Mouse (Mus musculus) CD4-positive helper T cell, adult 2 months (primary cell): ENCODE measurements around the gene Mtrr.
A peak's percentile ranks its signal among the peaks of the same experiment; 100 is the strongest.

Experiments
- DNase-seq: peaks from one replicate; pipeline ENCODE4 v3.0.0-alpha.2; 2012; ENCODE audit warnings: low read depth, missing footprints, low spot score

Mtrr gene

GRCm38 (mm10) chr13:68581747-68582516 lies at the start of gene Mtrr, which contains the start of gene Fastkd3:
Gene Mtrr (minus strand): TSS chr13:68582149.
Gene Fastkd3 (plus strand): TSS chr13:68582234.
- peak; percentile 96 for DNase-seq

- DNase-seq, result no peak
Measured at GRCm38 (mm10) chr13:68627041-68627440, 45.1 kb upstream of the Mtrr start.

DNA sequence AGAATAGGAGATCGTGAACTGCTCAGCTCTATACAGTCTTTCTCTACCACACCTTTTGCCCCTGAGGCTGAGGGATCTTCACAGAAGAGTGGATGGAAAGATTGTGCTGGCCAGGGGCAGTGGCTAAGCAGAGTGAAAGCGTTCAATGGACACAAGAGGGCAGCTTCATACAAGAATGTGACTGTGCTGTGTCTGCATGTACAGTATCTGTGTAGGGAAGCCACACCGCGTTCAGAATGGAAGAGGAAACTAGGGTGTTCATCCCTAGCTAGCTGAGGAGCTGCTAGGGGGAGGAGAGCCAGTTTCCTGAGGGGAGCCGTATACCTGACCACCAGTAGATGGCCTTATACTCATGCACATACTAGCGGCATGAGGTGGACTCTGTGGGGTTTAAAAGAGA lies 40.8 kb upstream of the Mtrr start:
- no peak for DNase-seq

- peak; percentile 7 for DNase-seq
Measured at GRCm38 (mm10) chr13:68607652-68608405, 25.9 kb upstream of the Mtrr start.

- no peak for DNase-seq
Measured at GRCm38 (mm10) chr13:68605689-68606126, 23.8 kb upstream of the Mtrr start.

DNA sequence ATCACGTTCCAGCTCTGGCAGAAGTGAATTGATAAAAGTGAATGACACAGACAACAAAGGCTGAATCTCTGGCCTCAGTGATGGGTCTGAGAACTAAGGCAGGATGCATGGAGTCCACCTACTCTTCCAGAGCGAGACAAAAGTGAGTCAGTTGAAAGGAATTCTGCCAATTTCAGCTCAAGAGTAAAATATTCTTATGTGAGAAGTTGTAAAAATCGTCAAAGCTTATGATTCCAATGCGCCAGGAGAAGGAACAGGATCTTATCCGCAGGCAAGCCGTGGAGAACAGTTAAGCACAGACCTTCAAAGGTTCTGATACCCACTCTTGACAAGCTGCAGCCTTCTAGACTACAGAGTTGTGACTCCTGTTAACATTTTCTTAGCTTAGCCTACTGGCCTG lies 21.1 kb upstream of the Mtrr start:
- no peak for DNase-seq

DNA sequence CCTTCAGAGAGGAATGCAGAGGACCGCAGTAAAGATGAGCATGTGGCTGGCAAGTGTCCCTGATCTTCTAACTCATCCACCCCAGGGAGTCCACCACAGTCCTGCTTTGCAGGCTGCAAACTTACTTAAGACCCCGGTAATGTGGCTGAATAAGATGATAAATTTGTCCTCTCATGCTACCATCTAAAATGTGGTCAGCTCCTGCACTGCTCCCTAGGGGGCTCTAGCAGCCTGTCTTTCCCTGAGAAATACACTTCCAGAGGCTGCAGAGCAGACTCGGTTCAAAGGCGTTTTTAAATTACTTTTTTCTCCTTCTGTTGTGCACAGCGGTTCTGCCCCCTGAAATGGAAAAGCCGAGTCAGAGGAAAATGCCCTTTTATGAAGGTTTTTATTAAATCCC lies 19.2 kb upstream of the Mtrr start:
- DNase-seq, result no peak

DNA sequence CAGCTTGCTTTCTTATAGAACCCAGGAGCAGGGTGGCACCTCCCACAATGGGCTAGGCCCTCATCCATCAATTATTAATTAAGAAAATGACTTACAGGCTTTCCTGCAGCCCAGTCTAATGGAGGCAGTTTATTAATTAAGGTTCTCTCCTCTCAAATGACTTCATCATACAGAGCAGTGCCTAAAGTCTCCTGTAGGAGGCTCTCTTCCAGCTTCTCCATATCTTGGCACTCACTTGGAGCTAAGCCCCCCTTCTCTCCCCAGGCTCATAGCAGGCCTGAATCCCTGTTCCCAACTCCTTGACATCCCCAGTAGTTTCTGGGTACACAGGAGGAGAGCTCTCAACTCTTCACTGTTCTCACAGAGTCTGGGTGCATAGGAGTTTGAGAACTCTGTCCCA lies 17.0 kb upstream of the Mtrr start:
- DNase-seq, result no peak

- no peak for DNase-seq
Measured at GRCm38 (mm10) chr13:68597667-68598066, 15.7 kb upstream of the Mtrr start.

- DNase-seq, result no peak
Measured at GRCm38 (mm10) chr13:68597199-68597598, 15.2 kb upstream of the Mtrr start, which contains the start of gene 1700001L19Rik. Gene 1700001L19Rik (plus strand): TSS chr13:68597421.

GRCm38 (mm10) chr13:68593797-68594196 lies 11.8 kb upstream of the Mtrr start:
- DNase-seq, result no peak

DNA sequence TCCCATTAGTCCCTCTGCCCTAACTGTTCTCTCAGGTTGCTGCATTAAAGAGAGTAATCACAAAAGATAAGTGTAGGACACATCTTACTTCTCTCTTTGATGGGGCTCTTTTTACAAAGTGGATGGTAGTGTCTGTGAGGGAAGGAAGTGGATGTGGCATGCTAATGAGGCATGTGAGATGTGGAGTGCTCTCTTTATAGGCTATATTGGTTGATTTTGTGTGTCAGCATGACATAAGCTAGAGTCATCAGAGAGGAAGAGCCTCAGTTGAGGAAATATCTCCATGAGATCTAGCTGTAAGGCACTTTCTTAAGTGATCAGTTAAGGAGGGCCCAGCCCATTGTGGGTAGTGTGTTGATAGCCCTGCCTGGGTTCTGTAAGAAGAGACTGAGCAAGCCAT lies 6.4 kb upstream of the Mtrr start:
- peak; percentile 24 for DNase-seq

- DNase-seq, result no peak
Measured at GRCm38 (mm10) chr13:68585441-68585840, 3.5 kb upstream of the Mtrr start.

- no peak for DNase-seq
Measured at GRCm38 (mm10) chr13:68583961-68584360, 2.0 kb upstream of the Mtrr start.

DNA sequence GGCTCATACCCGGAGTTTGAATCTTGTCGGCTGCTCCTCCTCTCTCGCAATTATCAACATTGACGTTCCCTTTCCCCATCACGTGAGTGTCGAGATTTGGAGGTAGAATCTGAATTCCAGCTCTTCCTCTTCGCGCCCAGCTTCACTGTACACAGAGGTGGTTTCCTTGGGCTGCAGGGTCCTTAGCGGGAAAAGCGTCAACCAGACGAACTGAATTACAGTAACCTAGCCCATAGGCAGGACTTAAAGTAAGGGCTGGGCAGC lies 500 bp upstream of the Mtrr start:
- DNase-seq, result no peak

- DNase-seq, result peak; percentile 57
Measured at GRCm38 (mm10) chr13:68581086-68581740, 736 bp downstream of the Mtrr start.

- no peak for DNase-seq
Measured at GRCm38 (mm10) chr13:68577945-68578344, 4.0 kb downstream of the Mtrr start.

DNA sequence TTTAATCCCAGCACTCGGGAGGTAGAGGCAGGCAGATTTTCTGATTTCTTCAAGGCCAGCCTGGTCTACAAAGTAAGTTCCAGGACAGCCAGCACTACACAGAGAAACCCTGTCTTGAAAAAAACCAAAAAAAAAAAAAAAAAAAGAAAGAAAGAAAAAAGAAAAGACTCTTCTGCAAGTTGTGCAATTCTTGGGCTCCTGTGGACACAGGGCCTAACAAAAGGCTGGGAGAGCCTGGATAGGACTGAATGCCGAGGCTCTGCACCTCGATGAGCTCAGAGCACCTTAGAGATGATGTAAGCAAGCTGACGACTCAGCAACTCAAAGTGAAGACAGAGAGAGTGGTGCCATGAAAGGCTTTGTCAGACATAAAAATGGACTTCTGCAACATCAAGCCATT lies 7.6 kb downstream of the Mtrr start:
- no peak for DNase-seq

- DNase-seq, result no peak
Measured at GRCm38 (mm10) chr13:68572966-68573913, 8.7 kb downstream of the Mtrr start.

DNA sequence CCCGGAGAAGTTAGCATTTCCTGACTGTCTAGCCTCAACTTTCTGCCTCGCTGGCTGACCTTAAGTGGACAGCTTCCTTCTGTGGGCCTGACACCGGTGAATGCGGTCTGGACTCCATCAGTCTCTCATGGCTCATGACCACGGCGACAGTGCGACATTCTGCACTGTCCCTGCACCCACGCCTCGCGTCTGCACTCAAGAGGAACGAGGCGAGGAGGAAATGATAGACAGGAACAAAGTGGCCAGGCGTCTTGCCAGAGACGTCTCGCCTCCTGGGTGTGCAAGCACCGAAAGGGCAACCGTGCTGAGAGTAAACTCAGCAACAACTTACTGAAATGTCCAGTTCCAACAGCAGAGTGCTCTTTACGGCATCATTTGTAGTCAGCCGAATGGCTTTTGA lies 9.7 kb downstream of the Mtrr start:
- DNase-seq, result no peak

GRCm38 (mm10) chr13:68569589-68570336 lies 12.2 kb downstream of the Mtrr start:
- peak; percentile 42 for DNase-seq
